In genomic region chr7:34296124-34296523, GRCm38 (mm10) we compare ENCODE assay signal across 29 mouse cellular contexts. TPM values are rescaled to one million over a fixed set of nuclear protein-coding genes. Genes with fewer than 3 reads are reported as not detected.
A peak's percentile ranks its signal among the peaks of the same experiment; 100 is the strongest.
DNase-seq lines count a peak whose midpoint lies in the region; ATAC-seq and TF ChIP-seq lines count a peak whose summit lies in the region.
"Had no signal": no experiment of that assay in that cellular context is flagged by ENCODE, and none has a peak within 500 bp of the region (broad histone marks: within the 10 kb centered on the region; RNA-seq: fewer than 3 reads in every experiment).

No protein-coding gene starts in this region.

- TF ChIP-seq POLR2A in liver, adult 2 months (IDR thresholded peaks at IDR 0.05; ENCODE audit: extremely low read depth, insufficient read depth, low read length) = no peak

- no peak for ATAC-seq in liver, embryonic 11.5 days (replicated peaks; ENCODE audit: low FRiP score)
- ATAC-seq in liver, postnatal 0 days = peak; percentile 88
- ATAC-seq in liver, embryonic 12.5 days = no peak
- ATAC-seq: activated CD4-positive, CD25-positive, alpha-beta regulatory T cell, adult 4 months; CD4-positive, CD25-positive, alpha-beta regulatory T cell, adult 4 months; forebrain, embryonic 13.5 days; forebrain, embryonic 15.5 days; forebrain, postnatal 0 days; Patski had no signal

- H3K27me3 ChIP-seq in liver, adult 2 months (ENCODE audit: control insufficient read depth, insufficient read depth, low read length) = no peaks in the 10 kb centered on the region
- no peaks in the 10 kb centered on the region for H3K27me3 ChIP-seq in liver, embryonic 11.5 days (replicated peaks; ENCODE audit: control insufficient read depth, insufficient read depth, low read length)
- H3K27me3 ChIP-seq in liver, postnatal 0 days (ENCODE audit: insufficient read depth, low read length) = no peaks in the 10 kb centered on the region
- H3K27me3 ChIP-seq in liver, embryonic 12.5 days (replicated peaks) = no peaks in the 10 kb centered on the region
- H3K27me3 ChIP-seq: CH12.LX; embryonic facial prominence, embryonic 12.5 days; forebrain, embryonic 13.5 days; forebrain, embryonic 15.5 days; Patski had no signal

- H3K79me2 ChIP-seq in liver, adult 2 months (ENCODE audit: control insufficient read depth, insufficient read depth, low read length) = peaks cover 25% of the 10 kb centered on the region; the same call in 1 of the 2 replicates

- H3K9me3 ChIP-seq in liver, embryonic 11.5 days (ENCODE audit: control insufficient read depth, low read length) = no peaks in the 10 kb centered on the region
- no peaks in the 10 kb centered on the region for H3K9me3 ChIP-seq in liver, postnatal 0 days (ENCODE audit: low read length)
- H3K9me3 ChIP-seq in liver, embryonic 12.5 days (replicated peaks) = no peaks in the 10 kb centered on the region
- H3K9me3 ChIP-seq: embryonic facial prominence, embryonic 10.5 days; embryonic facial prominence, embryonic 12.5 days; forebrain, embryonic 13.5 days; forebrain, embryonic 15.5 days; G1E had no signal

- H3K27ac ChIP-seq in gastrocnemius, adult 2 months = peak overlapping the region; percentile 39
- H3K27ac ChIP-seq in liver, adult 2 months (replicated peaks; ENCODE audit: insufficient read depth, low read depth, low read length) = peak overlapping the region; percentile 66
- no peak overlapping the region for H3K27ac ChIP-seq in liver, embryonic 11.5 days (ENCODE audit: low read depth, low read length)
- H3K27ac ChIP-seq in liver, postnatal 0 days (ENCODE audit: low read depth) = peak overlapping the region; percentile 66
- no peak overlapping the region for H3K27ac ChIP-seq in liver, embryonic 12.5 days
- H3K27ac ChIP-seq: embryonic facial prominence, embryonic 10.5 days; embryonic facial prominence, embryonic 12.5 days; forebrain, embryonic 13.5 days; forebrain, embryonic 15.5 days had no signal

- no peak for TF ChIP-seq EP300 in liver, postnatal 0 days (IDR thresholded peaks at IDR 0.05; ENCODE audit: low read depth)

- intact Hi-C loops in gastrocnemius, adult 2 months (cut with DNase I) = no loop called here
- intact Hi-C loops in gastrocnemius, postnatal 14 days (cut with DNase I; ENCODE audit: low total_unique reads) = no loop called here

- no peak overlapping the region for H3K9ac ChIP-seq in liver, adult 2 months (ENCODE audit: low read depth, low read length)
- no peak overlapping the region for H3K9ac ChIP-seq in liver, embryonic 11.5 days (ENCODE audit: low read depth, low read length)
- H3K9ac ChIP-seq in liver, postnatal 0 days (replicated peaks) = no peak overlapping the region
- H3K9ac ChIP-seq in liver, embryonic 12.5 days = no peak overlapping the region
- H3K9ac ChIP-seq: embryonic facial prominence, embryonic 12.5 days; forebrain, embryonic 13.5 days; forebrain, embryonic 15.5 days; forebrain, postnatal 0 days had no signal

- no peak for TF ChIP-seq CTCF in gastrocnemius, adult 2 months (IDR thresholded peaks at IDR 0.05)
- TF ChIP-seq CTCF in liver, adult 2 months (IDR thresholded peaks at IDR 0.05; ENCODE audit: low read depth, low read length) = no peak
- no peak for TF ChIP-seq CTCF in liver, postnatal 0 days (IDR thresholded peaks at IDR 0.05; ENCODE audit: low read depth)

- H3K4me1 ChIP-seq in liver, adult 2 months (ENCODE audit: control insufficient read depth, insufficient read depth, low read length) = peaks cover 26% of the 10 kb centered on the region
- peaks cover 3% of the 10 kb centered on the region; the same call in 1 of the 2 replicates for H3K4me1 ChIP-seq in liver, embryonic 11.5 days (replicated peaks; ENCODE audit: control insufficient read depth, insufficient read depth, low read length)
- H3K4me1 ChIP-seq in liver, postnatal 0 days (ENCODE audit: insufficient read depth) = peaks cover 6% of the 10 kb centered on the region; the same call in 1 of the 2 replicates
- peaks cover 13% of the 10 kb centered on the region for H3K4me1 ChIP-seq in liver, embryonic 12.5 days
- H3K4me1 ChIP-seq: embryonic facial prominence, embryonic 10.5 days; embryonic facial prominence, embryonic 12.5 days; forebrain, embryonic 13.5 days; forebrain, embryonic 15.5 days had no signal

- no peak for DNase-seq in gastrocnemius, adult 2 months
- no peak for DNase-seq in gastrocnemius, postnatal 14 days
- DNase-seq in liver, adult 2 months (ENCODE audit: extremely low read depth, low read depth, low spot score) = peak; percentile 96
- DNase-seq in liver, embryonic 11.5 days (ENCODE audit: low spot score) = no peak
- no peak for DNase-seq in liver, postnatal 0 days
- DNase-seq: adrenal gland, adult 8-10 months; adrenal gland, postnatal 14 days; adrenal gland, postnatal 36 days; B cell, adult 2 months; cerebellum, adult 11 months; cerebellum, adult 18-20 months; cerebellum, adult 8-10 months; cerebellum, adult 9-11 months; cerebellum, postnatal 14 days; cerebellum, postnatal 36 days; forebrain, postnatal 0 days had no signal

- H3K4me2 ChIP-seq in liver, embryonic 11.5 days = no peak overlapping the region
- no peak overlapping the region for H3K4me2 ChIP-seq in liver, postnatal 0 days (ENCODE audit: low read depth, low read length)
- H3K4me2 ChIP-seq in liver, embryonic 12.5 days = no peak overlapping the region
- H3K4me2 ChIP-seq: embryonic facial prominence, embryonic 12.5 days; forebrain, embryonic 13.5 days; forebrain, embryonic 15.5 days had no signal

- 32% methylated on average over 3 of the region's 3 CpGs for WGBS in liver, adult 2 months
- WGBS in liver, embryonic 11.5 days = 86% methylated on average over 3 of the region's 3 CpGs
- WGBS in liver, postnatal 0 days (ENCODE audit: insufficient replicate concordance) = 69% methylated on average over 3 of the region's 3 CpGs
- WGBS in liver, embryonic 12.5 days (ENCODE audit: insufficient replicate concordance) = 76% methylated on average over 3 of the region's 3 CpGs

- H3K4me3 ChIP-seq in gastrocnemius, adult 2 months = no peak overlapping the region
- no peak overlapping the region for H3K4me3 ChIP-seq in liver, adult 2 months (ENCODE audit: insufficient read depth, low read depth, low read length)
- no peak overlapping the region for H3K4me3 ChIP-seq in liver, embryonic 11.5 days (ENCODE audit: low read depth, low read length)
- H3K4me3 ChIP-seq in liver, postnatal 0 days (ENCODE audit: low read depth, low read length) = no peak overlapping the region
- H3K4me3 ChIP-seq in liver, embryonic 12.5 days = no peak overlapping the region
- H3K4me3 ChIP-seq: embryonic facial prominence, embryonic 10.5 days; embryonic facial prominence, embryonic 12.5 days; forebrain, embryonic 13.5 days; forebrain, embryonic 15.5 days had no signal

- 0 out of 2 replicates have a peak, but pooled peaks cover 1% of the 10 kb centered on the region for H3K36me3 ChIP-seq in liver, adult 2 months (ENCODE audit: control insufficient read depth, insufficient read depth, low read length)
- no peaks in the 10 kb centered on the region; the same call in 1 of the 2 replicates for H3K36me3 ChIP-seq in liver, embryonic 11.5 days (ENCODE audit: control insufficient read depth, insufficient read depth, low read length)
- no peaks in the 10 kb centered on the region for H3K36me3 ChIP-seq in liver, postnatal 0 days (replicated peaks; ENCODE audit: insufficient read depth, low read length)
- peaks cover 7% of the 10 kb centered on the region for H3K36me3 ChIP-seq in liver, embryonic 12.5 days
- H3K36me3 ChIP-seq: embryonic facial prominence, embryonic 10.5 days; embryonic facial prominence, embryonic 12.5 days; forebrain, embryonic 15.5 days had no signal

RNA-seq across cellular contexts. Expression of gene 4931406P16Rik, which starts 17.2 kb away (rescaled TPM):
- 10 to 100 TPM; 36.6 to 51.9 TPM for total RNA-seq in gastrocnemius, adult 2 months (2021)
- total RNA-seq in gastrocnemius, postnatal 14 days (2021) = 10 to 100 TPM; 41.8 to 48.2 TPM
- 11.7 and 12.6 TPM in 2 replicates for total RNA-seq in liver, adult 2 months (2014; rRNA removed)
- polyA plus RNA-seq in liver, adult 2 months (2012; rRNA removed) = 6.9 and 10.1 TPM in 2 replicates
- 28.7 and 32.6 TPM in 2 replicates for polyA plus RNA-seq in liver, embryonic 11.5 days (2014; fragmentation: Nextera tagmentation; extraction: Ambion mirVana)
- 9.3 and 10.3 TPM in 2 replicates for polyA plus RNA-seq in liver, postnatal 0 days (2015; fragmentation: Nextera tagmentation; extraction: Ambion mirVana)
- 19.6 and 22.0 TPM in 2 replicates for polyA plus RNA-seq in liver, embryonic 12.5 days (2016; fragmentation: Nextera tagmentation; extraction: Ambion mirVana)

RNA-seq across cellular contexts. Expression of gene Gm6096, which starts 45.3 kb away (rescaled TPM):
- total RNA-seq in gastrocnemius, adult 2 months (2021) = not detected
- total RNA-seq in gastrocnemius, postnatal 14 days (2021) = not detected
- not detected in 2 replicates for total RNA-seq in liver, adult 2 months (2014; rRNA removed)
- not detected in 2 replicates for polyA plus RNA-seq in liver, adult 2 months (2012; rRNA removed)
- polyA plus RNA-seq in liver, embryonic 11.5 days (2014; fragmentation: Nextera tagmentation; extraction: Ambion mirVana) = not detected in 2 replicates
- not detected in 2 replicates for polyA plus RNA-seq in liver, postnatal 0 days (2015; fragmentation: Nextera tagmentation; extraction: Ambion mirVana)
- not detected in 2 replicates for polyA plus RNA-seq in liver, embryonic 12.5 days (2016; fragmentation: Nextera tagmentation; extraction: Ambion mirVana)
- total RNA-seq: adrenal gland, adult 18-20 months; adrenal gland, adult 8-10 months; adrenal gland, postnatal 14 days; adrenal gland, postnatal 36 days; CH12.LX; common myeloid progenitor, adult 5-6 weeks; forebrain, postnatal 0 days; G1E had no signal
- polyA plus RNA-seq: activated CD4-positive, CD25-positive, alpha-beta regulatory T cell, adult 4 months; embryonic facial prominence, embryonic 12.5 days; embryonic facial prominence, embryonic 14.5 days; forebrain, embryonic 13.5 days; forebrain, embryonic 15.5 days; forebrain, postnatal 0 days; G1E had no signal

Comparison
In these comparisons a context has a peak if more than half of its experiments do, and no peak if none do; other contexts are left out.
1. H3K27ac ChIP-seq: peak in gastrocnemius, adult 2 months (single experiment), liver, adult 2 months (single experiment) and liver, postnatal 0 days (single experiment); none in liver, embryonic 11.5 days (single experiment) and liver, embryonic 12.5 days (single experiment).